Mouse (Mus musculus): ENCODE measurements at regions not wholly inside any gene's neighbourhood (a gene's known extent, or its start where the extent isn't known, plus 50 kb on each side); places are given as distances from the start of the nearest gene placed in this dataset.
"Not testable (repeated sequence)": the region's sequence is repeated elsewhere in the genome, so short reads cannot be mapped to it uniquely, and the experiment has no call there.

DNA sequence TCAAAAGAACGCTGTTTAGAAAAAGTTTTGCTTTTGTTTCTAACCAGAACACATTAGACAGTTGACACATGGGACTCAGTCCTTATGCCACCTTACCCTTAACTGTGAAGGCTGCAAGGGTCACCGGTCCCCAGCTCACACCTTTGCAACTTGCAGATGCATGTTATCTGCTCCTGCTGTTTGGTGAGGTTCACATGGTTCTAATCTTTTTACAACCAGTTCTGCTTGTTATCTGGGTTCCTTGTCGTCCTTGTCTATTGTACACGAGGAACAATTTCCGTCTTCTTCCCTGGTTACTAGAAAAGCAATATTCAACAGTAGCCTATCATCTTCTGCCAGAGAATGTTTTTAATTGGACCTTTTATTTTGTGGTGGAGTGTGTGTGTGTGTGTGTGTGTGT is 200.8 kb downstream of the Gm21738 start:
- not testable (repeated sequence) for DNase-seq (ENCODE audit: low spot score); H3K4me3 ChIP-seq (ENCODE audit: low read depth, low read length); H3K9me3 ChIP-seq (ENCODE audit: control insufficient read depth, low read length); H3K9ac ChIP-seq (ENCODE audit: low read depth, low read length); H3K36me3 ChIP-seq (ENCODE audit: control insufficient read depth, insufficient read depth, low read length); ATAC-seq (ENCODE audit: low read depth); H3K27ac ChIP-seq (replicated peaks; ENCODE audit: low read depth, low read length); H3K4me2 ChIP-seq (ENCODE audit: low read depth, low read length); H3K4me1 ChIP-seq (ENCODE audit: control insufficient read depth, insufficient read depth, low read length); H3K27me3 ChIP-seq (replicated peaks; ENCODE audit: control insufficient read depth, insufficient read depth, low read length)
- 78% methylated on average over 5 of the region's 5 CpGs for WGBS

DNA sequence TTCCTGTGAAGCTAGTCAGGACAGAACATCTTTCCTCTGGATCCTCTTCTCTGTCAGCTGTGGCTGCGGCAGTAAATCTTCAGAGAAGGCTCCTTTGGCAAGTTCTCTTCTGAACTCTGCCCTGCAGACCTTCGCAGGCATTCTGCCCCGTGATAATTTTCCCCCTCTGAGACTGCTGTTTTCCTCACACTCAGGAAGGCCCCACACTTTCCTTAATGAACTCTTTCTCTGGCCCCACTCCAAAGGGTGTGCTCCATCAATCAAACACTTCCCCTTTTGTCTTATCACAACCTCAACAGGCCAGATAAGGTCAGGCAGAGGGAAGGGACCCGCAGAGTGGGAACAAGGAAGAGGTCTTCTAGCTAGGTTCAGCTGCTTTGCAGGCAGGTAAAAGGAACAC is 210.2 kb downstream of the Gm21738 start:
- no peaks in the 10 kb centered on the region; the same call in 1 of the 2 replicates for H3K9me3 ChIP-seq (ENCODE audit: control insufficient read depth, low read length)
- no peak for ATAC-seq (ENCODE audit: low read depth)
- H3K4me1 ChIP-seq (ENCODE audit: control insufficient read depth, insufficient read depth, low read length): no peaks in the 10 kb centered on the region
- H3K4me2 ChIP-seq (ENCODE audit: low read depth, low read length): no peak overlapping the region
- H3K36me3 ChIP-seq (ENCODE audit: control insufficient read depth, insufficient read depth, low read length): no peaks in the 10 kb centered on the region
- H3K9ac ChIP-seq (ENCODE audit: low read depth, low read length): no peak overlapping the region
- H3K4me3 ChIP-seq (ENCODE audit: low read depth, low read length): no peak overlapping the region
- 68% methylated on average over 4 of the region's 4 CpGs for WGBS
- H3K27me3 ChIP-seq (replicated peaks; ENCODE audit: control insufficient read depth, insufficient read depth, low read length): no peaks in the 10 kb centered on the region
- H3K27ac ChIP-seq (replicated peaks; ENCODE audit: low read depth, low read length): no peak overlapping the region
- no peak for DNase-seq (ENCODE audit: low spot score)

DNA sequence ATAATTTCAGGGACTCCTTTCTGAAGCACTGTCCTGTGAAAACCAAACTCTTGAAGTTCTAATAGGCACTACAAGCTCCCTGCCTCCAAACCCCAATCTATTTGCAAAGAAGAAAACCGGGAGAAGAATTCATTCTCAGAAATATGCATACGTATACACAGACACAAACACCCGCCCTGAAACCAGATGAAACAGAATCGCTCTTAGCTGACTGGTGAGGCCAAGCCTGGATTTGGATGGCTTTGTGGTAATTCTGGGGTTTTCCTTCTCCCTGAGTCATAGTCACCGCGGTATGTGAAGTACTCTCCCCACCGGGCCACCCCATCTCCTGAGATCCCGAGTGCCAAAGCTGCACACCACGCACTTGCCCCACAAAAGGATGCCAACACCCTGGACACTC is 238.5 kb downstream of the Gm21738 start:
- H3K9ac ChIP-seq (ENCODE audit: low read depth, low read length): not testable (repeated sequence)
- WGBS: 55% methylated on average over 9 of the region's 9 CpGs

DNA sequence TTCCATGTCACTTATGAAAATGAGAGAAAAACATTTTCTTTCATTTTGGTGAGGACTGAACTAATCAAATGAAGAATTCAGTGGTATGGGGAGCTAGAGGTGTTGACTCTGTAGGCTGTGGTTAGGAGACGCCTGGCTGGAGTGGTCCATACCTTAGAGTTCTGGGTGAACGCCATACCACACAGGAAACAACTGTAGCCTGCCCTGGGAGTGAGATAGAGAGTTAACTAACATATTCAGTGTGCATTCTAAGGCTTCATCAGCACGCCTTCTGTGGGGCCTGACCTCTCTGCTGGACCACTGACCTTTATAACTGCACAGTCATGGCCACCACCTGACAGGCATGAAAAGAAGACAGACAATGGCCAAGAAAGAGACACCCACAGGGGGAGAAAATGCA is 240.7 kb downstream of the Gm21738 start:
- ATAC-seq (ENCODE audit: low read depth); H3K9me3 ChIP-seq (ENCODE audit: control insufficient read depth, low read length); H3K36me3 ChIP-seq (ENCODE audit: control insufficient read depth, insufficient read depth, low read length); H3K4me2 ChIP-seq (ENCODE audit: low read depth, low read length); H3K27ac ChIP-seq (replicated peaks; ENCODE audit: low read depth, low read length); H3K4me3 ChIP-seq (ENCODE audit: low read depth, low read length); H3K27me3 ChIP-seq (replicated peaks; ENCODE audit: control insufficient read depth, insufficient read depth, low read length); DNase-seq (ENCODE audit: low spot score); H3K4me1 ChIP-seq (ENCODE audit: control insufficient read depth, insufficient read depth, low read length); H3K9ac ChIP-seq (ENCODE audit: low read depth, low read length): not testable (repeated sequence)
- WGBS: 71% methylated on average over 3 of the region's 3 CpGs

More for the DNA sequence above, 238.5 kb downstream of the Gm21738 start:
- not testable (repeated sequence) for H3K36me3 ChIP-seq (ENCODE audit: control insufficient read depth, insufficient read depth, low read length); H3K4me2 ChIP-seq (ENCODE audit: low read depth, low read length); ATAC-seq (ENCODE audit: low read depth); DNase-seq (ENCODE audit: low spot score); H3K27ac ChIP-seq (replicated peaks; ENCODE audit: low read depth, low read length); H3K9me3 ChIP-seq (ENCODE audit: control insufficient read depth, low read length); H3K4me1 ChIP-seq (ENCODE audit: control insufficient read depth, insufficient read depth, low read length); H3K4me3 ChIP-seq (ENCODE audit: low read depth, low read length); H3K27me3 ChIP-seq (replicated peaks; ENCODE audit: control insufficient read depth, insufficient read depth, low read length)

DNA sequence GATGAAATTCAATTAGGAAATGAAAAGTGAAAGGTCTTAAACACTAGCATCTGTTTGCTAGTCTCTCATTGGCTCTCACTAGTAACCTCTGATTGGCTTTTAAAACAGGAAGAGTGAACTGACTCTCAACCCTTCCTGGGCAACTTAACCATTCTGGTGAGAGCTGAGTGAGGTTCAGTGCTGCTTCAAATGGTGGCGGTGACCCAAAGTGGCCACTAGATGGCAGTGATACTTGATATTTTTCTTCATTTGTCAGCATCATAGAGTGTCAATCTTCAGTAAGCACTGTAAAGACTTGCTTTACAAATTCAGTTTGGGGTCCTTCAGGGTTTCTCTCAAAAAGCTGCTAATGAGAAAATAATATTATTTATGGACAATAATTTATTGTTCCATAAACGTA is 243.4 kb downstream of the Gm21738 start:
- H3K36me3 ChIP-seq (ENCODE audit: control insufficient read depth, insufficient read depth, low read length): no peaks in the 10 kb centered on the region
- H3K27me3 ChIP-seq (replicated peaks; ENCODE audit: control insufficient read depth, insufficient read depth, low read length): no peaks in the 10 kb centered on the region
- H3K9ac ChIP-seq (ENCODE audit: low read depth, low read length): no peak overlapping the region
- ATAC-seq (ENCODE audit: low read depth) (no peak), DNase-seq (ENCODE audit: low spot score) (peak; percentile 2)
- no peak overlapping the region for H3K4me2 ChIP-seq (ENCODE audit: low read depth, low read length)
- H3K4me1 ChIP-seq (ENCODE audit: control insufficient read depth, insufficient read depth, low read length): no peaks in the 10 kb centered on the region
- WGBS: 9% methylated on average over 2 of the region's 2 CpGs
- H3K9me3 ChIP-seq (ENCODE audit: control insufficient read depth, low read length): no peaks in the 10 kb centered on the region
- H3K27ac ChIP-seq (replicated peaks; ENCODE audit: low read depth, low read length): no peak overlapping the region
- no peak overlapping the region for H3K4me3 ChIP-seq (ENCODE audit: low read depth, low read length)

DNA sequence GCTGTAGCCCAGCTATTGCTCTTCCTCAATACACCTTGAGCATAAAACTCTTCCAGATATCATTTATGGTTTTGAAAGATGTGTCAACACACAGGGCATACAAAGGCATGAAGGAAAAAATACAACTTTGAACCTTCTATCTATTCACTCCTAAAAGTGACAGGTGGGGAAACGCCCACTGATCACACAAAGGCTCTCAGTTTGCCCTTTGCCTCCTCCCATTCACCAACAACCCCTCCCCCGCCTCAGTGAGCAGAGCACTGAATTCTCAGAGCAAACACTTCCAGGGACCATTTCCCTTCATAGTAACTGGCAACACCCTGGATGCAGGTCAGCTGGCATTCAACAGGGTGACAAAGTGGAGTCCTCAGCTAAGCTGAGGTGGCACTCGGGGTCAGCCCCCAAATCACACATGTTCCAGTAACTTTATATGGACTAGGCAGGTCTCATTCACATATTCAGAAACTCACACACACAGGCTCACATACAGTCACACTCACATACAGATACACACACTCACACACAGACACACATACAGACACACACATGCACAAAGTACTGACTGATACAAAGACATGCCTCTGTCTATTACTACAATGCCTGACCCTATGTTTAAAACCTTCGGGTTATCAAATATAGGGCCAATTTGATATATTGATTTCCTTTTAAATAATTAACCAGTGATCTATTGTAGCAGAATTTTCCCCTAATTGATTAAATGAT is 248.3 kb downstream of the Gm21738 start:
- not testable (repeated sequence) for H3K9ac ChIP-seq (ENCODE audit: low read depth, low read length); H3K4me2 ChIP-seq (ENCODE audit: low read depth, low read length); H3K4me1 ChIP-seq (ENCODE audit: control insufficient read depth, insufficient read depth, low read length); H3K36me3 ChIP-seq (ENCODE audit: control insufficient read depth, insufficient read depth, low read length); DNase-seq (ENCODE audit: low spot score); ATAC-seq (ENCODE audit: low read depth); H3K4me3 ChIP-seq (ENCODE audit: low read depth, low read length); H3K27me3 ChIP-seq (replicated peaks; ENCODE audit: control insufficient read depth, insufficient read depth, low read length); H3K27ac ChIP-seq (replicated peaks; ENCODE audit: low read depth, low read length); H3K9me3 ChIP-seq (ENCODE audit: control insufficient read depth, low read length)
- 58% methylated on average over 4 of the region's 4 CpGs for WGBS

DNA sequence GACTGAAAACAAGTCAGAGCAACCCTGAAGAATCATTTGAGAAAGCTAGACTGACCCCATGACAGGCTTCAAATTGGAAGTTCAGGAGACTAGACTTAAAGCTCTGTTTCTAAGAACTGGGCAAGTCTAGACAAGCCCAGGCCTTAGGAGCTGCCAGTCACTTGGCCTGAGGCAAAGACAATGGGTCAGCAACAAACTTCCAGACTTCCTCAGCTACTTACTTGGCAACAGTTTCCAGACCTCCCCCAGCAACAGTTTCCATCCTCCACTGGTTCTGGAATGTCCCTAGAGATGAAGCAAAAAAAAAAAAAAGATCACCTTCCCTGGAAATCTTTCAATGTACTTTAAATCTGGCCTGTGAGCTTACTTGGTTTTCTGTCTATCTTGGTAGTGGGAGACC is 251.9 kb downstream of the Gm21738 start:
- Histone ChIP-seq H3K9ac (ENCODE audit: low read depth, low read length) (no peak overlapping the region), H3K9me3 (ENCODE audit: control insufficient read depth, low read length) (no peaks in the 10 kb centered on the region), H3K36me3 (ENCODE audit: control insufficient read depth, insufficient read depth, low read length) (no peaks in the 10 kb centered on the region), H3K27me3 (replicated peaks; ENCODE audit: control insufficient read depth, insufficient read depth, low read length) (no peaks in the 10 kb centered on the region), H3K27ac (replicated peaks; ENCODE audit: low read depth, low read length) (no peak overlapping the region), H3K4me3 (ENCODE audit: low read depth, low read length) (no peak overlapping the region), H3K4me2 (ENCODE audit: low read depth, low read length) (no peak overlapping the region), H3K4me1 (ENCODE audit: control insufficient read depth, insufficient read depth, low read length) (no peaks in the 10 kb centered on the region)
- ATAC-seq (ENCODE audit: low read depth): no peak
- DNase-seq (ENCODE audit: low spot score): no peak

DNA sequence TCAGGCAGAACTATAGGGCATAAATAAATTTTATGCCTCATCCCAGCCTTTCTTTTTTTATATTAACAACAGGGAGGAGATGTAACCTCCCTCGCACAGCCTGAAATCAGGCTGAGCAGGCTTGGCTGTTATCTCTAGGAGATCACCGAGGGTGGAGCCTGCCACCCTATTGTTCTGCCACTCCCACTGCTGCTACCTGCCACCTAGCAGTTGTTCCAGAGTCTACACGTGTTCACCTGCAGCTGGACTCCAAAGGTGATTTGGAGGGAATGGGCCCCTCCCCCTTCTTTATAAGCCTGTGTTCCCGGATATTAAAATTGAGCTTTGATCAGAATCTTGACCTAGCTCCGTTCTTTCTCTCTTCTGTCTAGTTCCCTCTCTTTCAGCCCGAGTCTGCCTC is 245.8 kb upstream of the Ube2e2 start:
- not testable (repeated sequence) for H3K27ac ChIP-seq (replicated peaks; ENCODE audit: low read depth, low read length); H3K36me3 ChIP-seq (ENCODE audit: control insufficient read depth, insufficient read depth, low read length); DNase-seq (ENCODE audit: low spot score); H3K4me1 ChIP-seq (ENCODE audit: control insufficient read depth, insufficient read depth, low read length); H3K4me3 ChIP-seq (ENCODE audit: low read depth, low read length); H3K27me3 ChIP-seq (replicated peaks; ENCODE audit: control insufficient read depth, insufficient read depth, low read length); H3K9me3 ChIP-seq (ENCODE audit: control insufficient read depth, low read length); H3K9ac ChIP-seq (ENCODE audit: low read depth, low read length); ATAC-seq (ENCODE audit: low read depth); H3K4me2 ChIP-seq (ENCODE audit: low read depth, low read length)
- WGBS: 81% methylated on average over 6 of the region's 6 CpGs

DNA sequence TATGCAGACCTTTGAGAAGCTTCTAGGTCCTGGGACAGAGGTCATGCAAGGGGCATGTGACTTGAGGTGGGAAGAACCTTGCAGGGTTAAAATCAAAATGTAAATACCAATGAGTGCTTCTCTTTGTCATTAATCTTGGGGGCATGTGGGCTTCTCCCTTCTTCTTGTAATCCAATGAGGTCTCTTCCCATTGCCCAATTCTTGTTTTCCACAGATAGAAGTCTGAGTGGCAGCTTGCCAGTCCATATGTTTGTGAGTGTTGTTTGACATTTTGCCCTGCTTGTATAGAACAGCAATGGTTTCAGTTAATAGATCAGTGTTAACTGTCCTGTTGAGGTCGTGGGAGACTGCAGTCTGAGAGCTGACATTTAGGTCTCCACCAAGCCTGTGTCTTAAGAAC is 237.5 kb upstream of the Ube2e2 start:
- no peak for DNase-seq (ENCODE audit: low spot score)
- ATAC-seq (ENCODE audit: low read depth): no peak
- Histone ChIP-seq H3K9me3 (ENCODE audit: control insufficient read depth, low read length) (no peaks in the 10 kb centered on the region), H3K4me1 (ENCODE audit: control insufficient read depth, insufficient read depth, low read length) (no peaks in the 10 kb centered on the region), H3K27ac (replicated peaks; ENCODE audit: low read depth, low read length) (no peak overlapping the region), H3K27me3 (replicated peaks; ENCODE audit: control insufficient read depth, insufficient read depth, low read length) (no peaks in the 10 kb centered on the region), H3K36me3 (ENCODE audit: control insufficient read depth, insufficient read depth, low read length) (no peaks in the 10 kb centered on the region), H3K4me2 (ENCODE audit: low read depth, low read length) (no peak overlapping the region), H3K4me3 (ENCODE audit: low read depth, low read length) (no peak overlapping the region), H3K9ac (ENCODE audit: low read depth, low read length) (no peak overlapping the region)
- 38% methylated on average over 1 of the region's 1 CpGs for WGBS
